Mouse (Mus musculus): ENCODE data around the gene Tmem132c. TPM values are rescaled to one million over a fixed set of nuclear protein-coding genes. Genes with fewer than 3 reads are reported as not detected.

The Tmem132c gene
- polyA plus RNA-seq, 1 experiment from 2014 or later, result not detected

- H3K27ac ChIP-seq, result no peak overlapping the region
- WGBS (ENCODE audit: missing documents), result 49% methylated on average over 8 of the region's 8 CpGs
Measured at GRCm38 (mm10) chr5:127577419-127577818, 335.8 kb downstream of the Tmem132c start.

GRCm38 (mm10) chr5:127583658-127584057, 342.1 kb downstream of the Tmem132c start:
- no peaks in the 10 kb centered on the region for H3K79me2 ChIP-seq (ENCODE audit: inconsistent target)
- H3K27ac ChIP-seq, result no peak overlapping the region
- H3K4me3 ChIP-seq (ENCODE audit: inconsistent target), result no peak overlapping the region
- H3K36me3 ChIP-seq (ENCODE audit: inconsistent target), result no peaks in the 10 kb centered on the region
- 82% methylated on average over 8 of the region's 8 CpGs for WGBS (ENCODE audit: missing documents)

More at GRCm38 (mm10) chr5:127577419-127577818, 335.8 kb downstream of the Tmem132c start:
- Histone ChIP-seq H3K79me2 (ENCODE audit: inconsistent target) (no peaks in the 10 kb centered on the region), H3K36me3 (ENCODE audit: inconsistent target) (no peaks in the 10 kb centered on the region), H3K4me3 (ENCODE audit: inconsistent target) (no peak overlapping the region)

GRCm38 (mm10) chr5:127587854-127588253, 346.2 kb downstream of the Tmem132c start:
- 81% methylated on average over 6 of the region's 6 CpGs for WGBS (ENCODE audit: missing documents)
- Histone ChIP-seq H3K79me2 (ENCODE audit: inconsistent target) (no peaks in the 10 kb centered on the region), H3K27ac (no peak overlapping the region), H3K36me3 (ENCODE audit: inconsistent target) (peaks cover 15% of the 10 kb centered on the region; the same call in 1 of the 2 replicates), H3K4me3 (ENCODE audit: inconsistent target) (no peak overlapping the region)

DNA sequence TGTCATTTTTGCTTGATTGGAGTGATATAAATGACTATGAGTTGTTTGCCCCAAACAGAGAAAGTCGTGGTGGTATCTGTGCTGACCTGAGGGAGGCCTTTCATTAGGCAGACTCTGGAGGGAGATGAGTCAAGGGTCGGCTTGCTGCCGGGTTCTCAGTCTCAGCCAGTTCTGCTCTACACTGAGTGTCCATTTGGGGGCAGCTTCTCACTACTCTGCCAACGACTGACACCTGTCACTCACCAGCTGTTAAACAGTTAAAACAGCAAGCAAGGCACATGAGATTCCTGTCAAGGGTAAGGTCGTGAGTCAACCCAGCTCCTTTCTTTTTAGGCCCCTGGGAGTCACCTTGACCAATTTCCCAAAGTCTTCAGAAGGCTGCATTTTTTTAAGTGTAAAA, 350.8 kb downstream of the Tmem132c start:
- H3K36me3 ChIP-seq (ENCODE audit: inconsistent target), result peaks cover 60% of the 10 kb centered on the region

DNA sequence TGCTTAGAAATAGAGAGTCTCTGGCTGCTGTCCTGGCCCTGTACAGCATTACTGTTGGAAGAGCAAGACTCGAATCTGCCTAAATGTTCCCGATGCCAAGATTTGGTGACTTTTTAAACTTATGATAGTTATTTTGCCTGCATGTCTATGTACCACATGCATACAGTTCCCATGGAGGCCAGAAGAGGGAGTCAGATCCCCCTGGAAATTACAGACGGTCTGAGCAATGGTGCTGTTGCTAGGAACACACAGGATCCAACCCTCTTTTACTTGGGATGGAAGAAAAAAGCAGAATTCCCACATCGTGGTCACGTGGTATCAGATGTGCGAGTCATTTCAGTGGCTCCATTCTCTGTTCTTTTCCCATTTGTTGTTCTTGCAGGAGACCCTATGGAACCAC, 351.2 kb downstream of the Tmem132c start:
- Histone ChIP-seq H3K27ac (no peak overlapping the region), H3K4me3 (ENCODE audit: inconsistent target) (no peak overlapping the region), H3K36me3 (ENCODE audit: inconsistent target) (peaks cover 64% of the 10 kb centered on the region), H3K79me2 (ENCODE audit: inconsistent target) (peaks cover 41% of the 10 kb centered on the region)
- 84% methylated on average over 6 of the region's 6 CpGs for WGBS (ENCODE audit: missing documents)

More for the DNA sequence above, 350.8 kb downstream of the Tmem132c start:
- H3K79me2 ChIP-seq (ENCODE audit: inconsistent target), result peaks cover 36% of the 10 kb centered on the region
- no peak overlapping the region for H3K27ac ChIP-seq
- no peak overlapping the region for H3K4me3 ChIP-seq (ENCODE audit: inconsistent target)
- 81% methylated on average over 5 of the region's 5 CpGs for WGBS (ENCODE audit: missing documents)

DNA sequence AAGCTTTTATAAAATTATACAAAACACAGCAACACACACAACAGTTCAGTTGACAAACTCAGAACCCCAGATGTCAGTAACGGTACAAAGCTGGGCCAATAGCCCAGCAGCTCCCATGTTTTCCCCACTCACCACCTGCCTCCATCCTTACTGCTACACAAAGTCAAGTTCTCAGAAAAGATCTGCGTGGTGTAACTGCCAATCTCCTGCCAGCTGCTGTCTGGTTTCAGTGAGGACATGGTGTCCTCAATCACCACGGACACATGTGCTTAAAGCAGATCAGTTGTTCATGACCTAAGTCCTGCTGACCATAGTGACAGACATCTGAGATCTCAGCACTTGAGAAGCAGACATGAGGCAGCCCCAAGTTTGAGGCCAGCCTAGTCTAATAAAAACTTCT, 354.1 kb downstream of the Tmem132c start:
- Histone ChIP-seq H3K27ac (no peak overlapping the region), H3K4me3 (ENCODE audit: inconsistent target) (no peak overlapping the region), H3K79me2 (ENCODE audit: inconsistent target) (peaks cover 69% of the 10 kb centered on the region), H3K36me3 (ENCODE audit: inconsistent target) (peaks cover 92% of the 10 kb centered on the region)
- 93% methylated on average over 3 of the region's 3 CpGs for WGBS (ENCODE audit: missing documents)

DNA sequence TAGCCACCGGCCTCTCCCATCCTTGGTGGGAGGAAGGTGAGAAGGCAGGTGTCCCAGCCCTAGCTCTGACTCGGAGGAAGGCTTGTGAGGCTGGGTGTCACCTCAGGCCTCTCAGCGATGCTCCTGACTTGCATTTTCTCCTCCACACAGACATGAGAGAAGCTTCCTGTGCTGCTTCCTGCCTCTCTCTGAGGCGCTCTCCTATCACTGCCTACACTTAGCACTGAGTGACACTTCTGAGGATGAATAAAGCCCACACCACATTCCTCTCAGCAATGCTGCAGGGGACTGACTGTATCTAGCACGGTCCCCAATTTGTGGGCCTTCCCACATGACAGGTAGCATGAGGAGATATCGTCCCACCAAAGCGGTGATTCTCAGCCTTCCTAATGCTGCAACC, 355.3 kb downstream of the Tmem132c start:
- 82% methylated on average over 7 of the region's 7 CpGs for WGBS (ENCODE audit: missing documents)
- Histone ChIP-seq H3K36me3 (ENCODE audit: inconsistent target) (peaks cover 98% of the 10 kb centered on the region), H3K4me3 (ENCODE audit: inconsistent target) (no peak overlapping the region), H3K79me2 (ENCODE audit: inconsistent target) (peaks cover 81% of the 10 kb centered on the region), H3K27ac (no peak overlapping the region)

DNA sequence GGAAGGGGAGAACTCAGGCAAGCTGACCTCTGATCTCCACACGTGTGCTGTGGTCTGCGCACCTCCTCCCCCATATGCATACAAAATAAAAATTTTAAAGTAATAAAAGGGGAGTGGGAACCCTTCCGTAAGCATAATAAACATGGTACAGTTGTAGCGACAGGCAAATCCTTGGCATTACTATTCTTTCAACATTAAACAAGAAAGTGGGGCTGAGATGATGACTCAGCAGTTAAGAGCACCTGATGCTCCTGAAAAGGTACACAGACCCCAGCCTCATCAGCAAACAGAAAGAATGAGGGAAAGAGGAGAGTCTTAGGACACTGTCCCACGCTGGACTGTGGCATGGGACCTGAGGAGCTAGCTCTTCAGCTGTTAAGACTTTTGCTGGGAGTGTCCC, 361.4 kb downstream of the Tmem132c start:
- peaks cover 100% of the 10 kb centered on the region for H3K79me2 ChIP-seq (ENCODE audit: inconsistent target)
- H3K27ac ChIP-seq, result no peak overlapping the region
- 93% methylated on average over 5 of the region's 5 CpGs for WGBS (ENCODE audit: missing documents)
- peaks cover 88% of the 10 kb centered on the region for H3K36me3 ChIP-seq (ENCODE audit: inconsistent target)
- no peak overlapping the region for H3K4me3 ChIP-seq (ENCODE audit: inconsistent target)

DNA sequence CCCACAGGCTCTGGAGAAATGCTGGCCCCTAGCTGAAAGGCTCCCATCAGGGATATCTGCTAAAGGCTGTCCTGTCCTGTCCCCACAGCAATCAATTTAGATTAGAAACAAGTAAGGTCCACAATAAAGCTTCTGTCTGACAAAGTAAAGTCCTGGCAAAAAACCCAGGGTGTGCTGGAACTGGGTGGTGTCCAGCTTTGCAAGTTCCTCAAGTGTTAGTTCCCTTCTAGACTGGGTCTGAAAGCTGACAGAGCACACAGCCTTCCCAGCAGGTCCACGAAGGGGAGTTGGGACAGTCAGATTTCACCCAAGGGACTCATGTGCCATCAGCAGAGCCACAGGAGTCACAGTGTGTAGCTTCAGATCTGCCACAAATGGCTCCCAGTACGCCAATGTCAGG, 365.9 kb downstream of the Tmem132c start:
- peaks cover 44% of the 10 kb centered on the region for H3K36me3 ChIP-seq (ENCODE audit: inconsistent target)
- peak overlapping the region; percentile 98 for H3K27ac ChIP-seq
- no peak overlapping the region for H3K4me3 ChIP-seq (ENCODE audit: inconsistent target)
- H3K79me2 ChIP-seq (ENCODE audit: inconsistent target), result peaks cover 96% of the 10 kb centered on the region
- WGBS (ENCODE audit: missing documents), result 50% methylated on average over 2 of the region's 2 CpGs

DNA sequence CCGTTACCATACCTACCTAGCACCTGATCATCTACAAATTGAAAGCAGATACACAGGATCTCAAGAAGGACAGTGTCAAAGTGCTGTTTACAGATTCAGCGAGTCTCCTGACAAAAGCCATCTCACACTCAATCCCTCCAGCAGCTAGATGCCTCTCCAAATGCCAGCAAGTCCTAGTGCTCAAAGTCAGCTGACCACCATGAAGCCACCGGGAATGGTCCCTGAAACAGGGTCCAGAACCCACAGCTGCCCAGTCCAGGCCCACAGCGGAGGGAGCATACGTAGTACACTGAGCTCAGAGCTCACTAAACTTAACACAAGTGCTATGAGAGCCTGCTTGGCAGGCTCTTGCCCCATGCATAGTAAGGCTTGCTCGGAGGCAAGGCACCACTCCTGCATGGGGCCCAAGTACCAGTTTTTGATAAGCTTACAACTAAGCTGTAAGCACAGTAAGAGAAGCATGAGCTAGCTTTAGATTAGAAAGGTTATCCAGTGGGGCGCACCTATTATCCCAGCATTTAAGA, 367.6 kb downstream of the Tmem132c start:
- no peak overlapping the region for H3K4me3 ChIP-seq (ENCODE audit: inconsistent target)
- peaks cover 96% of the 10 kb centered on the region for H3K79me2 ChIP-seq (ENCODE audit: inconsistent target)
- peak overlapping the region; percentile 98 for H3K27ac ChIP-seq
- WGBS (ENCODE audit: missing documents), result 91% methylated on average over 7 of the region's 7 CpGs
- peaks cover 26% of the 10 kb centered on the region for H3K36me3 ChIP-seq (ENCODE audit: inconsistent target)

GRCm38 (mm10) chr5:127610787-127611509, 369.3 kb downstream of the Tmem132c start:
- WGBS (ENCODE audit: missing documents), result 0% methylated on average over 5 of the region's 6 CpGs
- Histone ChIP-seq H3K4me3 (ENCODE audit: inconsistent target) (no peak overlapping the region), H3K36me3 (ENCODE audit: inconsistent target) (peaks cover 9% of the 10 kb centered on the region; the same call in 1 of the 2 replicates), H3K27ac (peak overlapping the region; percentile 98), H3K79me2 (ENCODE audit: inconsistent target) (peaks cover 96% of the 10 kb centered on the region)

GRCm38 (mm10) chr5:127611881-127612280, 370.3 kb downstream of the Tmem132c start:
- no peaks in the 10 kb centered on the region for H3K36me3 ChIP-seq (ENCODE audit: inconsistent target)
- H3K79me2 ChIP-seq (ENCODE audit: inconsistent target), result peaks cover 94% of the 10 kb centered on the region
- H3K4me3 ChIP-seq (ENCODE audit: inconsistent target), result no peak overlapping the region
- peak overlapping the region; percentile 98 for H3K27ac ChIP-seq
- 45% methylated on average over 1 of the region's 1 CpGs for WGBS (ENCODE audit: missing documents)

DNA sequence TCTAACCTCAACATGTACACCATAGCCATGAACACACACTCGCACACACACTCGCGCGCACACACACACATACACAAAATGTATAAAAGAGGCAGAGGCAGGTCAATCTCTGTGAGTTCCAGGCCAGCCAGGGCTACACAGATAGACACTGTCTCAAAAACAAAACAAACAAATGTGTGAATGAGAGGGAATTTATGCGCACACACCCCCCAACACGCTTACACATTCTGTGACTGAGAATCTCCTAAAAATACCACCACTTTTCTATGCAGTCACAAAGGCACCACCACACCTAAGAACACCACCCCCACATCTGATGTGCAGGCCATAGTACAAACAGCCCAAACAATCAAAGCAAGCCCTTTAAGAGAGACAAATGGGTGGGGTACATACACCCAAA, 370.8 kb downstream of the Tmem132c start:
- Histone ChIP-seq H3K4me3 (ENCODE audit: inconsistent target) (no peak overlapping the region), H3K27ac (peak overlapping the region; percentile 98), H3K79me2 (ENCODE audit: inconsistent target) (peaks cover 89% of the 10 kb centered on the region), H3K36me3 (ENCODE audit: inconsistent target) (no peaks in the 10 kb centered on the region)
- WGBS (ENCODE audit: missing documents), result 96% methylated on average over 6 of the region's 6 CpGs
